Mouse (Mus musculus): ENCODE data around the gene Nhsl2.
A peak's percentile ranks its signal among the peaks of the same experiment; 100 is the strongest.

Gene Nhsl2

DNA sequence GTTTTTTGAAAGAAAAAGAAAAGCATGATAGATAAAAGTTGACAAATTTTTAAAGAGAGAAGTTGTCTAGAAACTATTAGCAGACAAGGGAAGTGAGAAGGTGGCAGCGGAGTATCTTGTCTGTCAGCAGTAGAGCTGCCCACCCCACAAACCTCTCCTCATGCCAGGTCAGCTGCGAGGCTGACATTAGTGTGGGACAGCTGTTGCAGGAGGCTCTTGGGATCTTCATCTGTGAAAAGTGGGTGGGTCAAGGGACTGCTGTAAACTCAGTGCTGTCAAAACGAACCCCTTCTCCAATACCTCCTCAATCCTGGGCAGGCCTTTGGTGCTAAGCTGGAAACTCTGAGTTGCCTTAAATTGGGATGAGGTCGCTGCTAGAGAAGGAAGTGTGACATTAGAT is 202.0 kb downstream of the Nhsl2 start:
- DNase-seq (ENCODE audit: low spot score): no peak

DNA sequence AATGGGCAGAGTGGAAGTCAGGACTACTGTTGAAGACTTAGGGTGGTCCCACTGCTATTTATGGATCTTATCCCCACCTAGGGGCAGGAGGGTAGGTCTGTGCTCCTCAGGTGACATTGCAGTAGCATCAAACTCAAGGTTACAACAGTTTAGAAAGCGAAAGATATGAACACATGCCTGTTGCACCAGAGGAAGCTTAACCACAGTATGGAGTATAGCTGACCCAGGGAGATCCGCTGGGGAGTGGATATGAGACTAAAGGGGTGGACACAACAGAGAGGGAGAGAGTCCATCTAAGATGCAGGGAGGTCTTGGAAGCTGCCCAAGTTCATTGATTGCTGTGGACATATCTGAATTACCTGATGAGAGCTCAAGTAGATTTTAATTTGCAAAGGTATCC is 204.2 kb downstream of the Nhsl2 start:
- no peak for DNase-seq (ENCODE audit: low spot score)

DNA sequence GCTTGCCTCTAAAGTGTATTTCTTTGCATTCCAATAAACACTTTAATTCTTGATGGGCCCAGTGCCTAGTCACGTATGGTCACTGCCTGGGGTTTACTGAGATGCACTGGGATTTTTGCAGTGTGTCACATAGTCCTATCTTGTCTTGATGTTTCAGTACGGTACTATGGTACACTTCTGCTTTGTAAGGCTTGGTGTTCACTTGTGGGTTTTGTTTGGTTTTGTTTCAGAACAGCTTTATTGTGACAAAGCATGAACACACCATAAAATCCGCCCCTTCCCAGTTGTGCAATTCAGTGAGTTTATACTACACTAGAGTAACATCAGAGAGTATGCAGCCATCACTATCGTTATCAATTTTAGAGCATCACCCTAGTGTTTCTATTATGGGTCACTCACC is 204.8 kb downstream of the Nhsl2 start:
- DNase-seq (ENCODE audit: low spot score): no peak

DNA sequence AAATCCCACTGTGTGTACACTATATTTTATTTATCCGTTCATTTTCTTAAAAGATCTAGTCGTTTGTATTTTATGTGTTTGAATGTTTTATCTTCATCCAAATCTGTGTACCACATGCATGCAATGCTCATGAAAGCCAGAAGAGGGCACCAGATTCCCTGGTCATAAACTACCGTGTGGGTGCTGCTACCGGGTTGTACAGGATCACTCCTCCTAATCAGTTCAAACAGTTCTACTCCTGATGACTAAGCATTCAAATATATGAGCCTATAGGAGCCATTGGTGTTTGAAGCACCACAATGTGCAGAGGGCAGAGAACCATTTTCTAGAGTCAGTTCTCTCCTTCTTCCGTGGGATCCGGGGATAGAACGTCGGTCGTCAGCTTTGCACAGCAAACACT is 210.3 kb downstream of the Nhsl2 start:
- no peak for DNase-seq (ENCODE audit: low spot score)

- DNase-seq (ENCODE audit: low spot score): no peak
Measured at GRCm38 (mm10) chrX:102060243-102060642, 211.1 kb downstream of the Nhsl2 start.

GRCm38 (mm10) chrX:102060891-102061290 is 211.7 kb downstream of the Nhsl2 start:
- peak; percentile 21 for DNase-seq (ENCODE audit: low spot score)

DNA sequence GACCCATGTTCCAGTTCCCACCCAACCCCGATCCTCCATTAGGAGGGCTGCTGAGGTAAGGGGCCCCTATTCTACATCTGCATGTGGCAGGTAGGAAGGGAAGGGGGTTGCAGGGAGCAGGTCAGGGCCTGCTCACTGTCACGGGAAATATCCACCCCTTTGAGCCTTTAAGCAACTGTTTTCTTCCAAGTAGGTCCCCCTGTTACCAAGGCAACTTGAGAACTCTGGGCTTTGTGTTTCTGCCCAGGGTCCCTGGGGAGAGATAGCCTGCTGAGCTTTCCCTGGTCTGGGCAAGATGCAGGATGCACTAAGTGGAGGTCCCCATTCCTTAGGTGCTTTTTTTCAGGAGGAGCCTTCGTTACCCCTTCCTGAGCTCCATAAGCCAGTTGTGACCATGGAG is 214.9 kb downstream of the Nhsl2 start:
- no peak for DNase-seq (ENCODE audit: low spot score)

DNA sequence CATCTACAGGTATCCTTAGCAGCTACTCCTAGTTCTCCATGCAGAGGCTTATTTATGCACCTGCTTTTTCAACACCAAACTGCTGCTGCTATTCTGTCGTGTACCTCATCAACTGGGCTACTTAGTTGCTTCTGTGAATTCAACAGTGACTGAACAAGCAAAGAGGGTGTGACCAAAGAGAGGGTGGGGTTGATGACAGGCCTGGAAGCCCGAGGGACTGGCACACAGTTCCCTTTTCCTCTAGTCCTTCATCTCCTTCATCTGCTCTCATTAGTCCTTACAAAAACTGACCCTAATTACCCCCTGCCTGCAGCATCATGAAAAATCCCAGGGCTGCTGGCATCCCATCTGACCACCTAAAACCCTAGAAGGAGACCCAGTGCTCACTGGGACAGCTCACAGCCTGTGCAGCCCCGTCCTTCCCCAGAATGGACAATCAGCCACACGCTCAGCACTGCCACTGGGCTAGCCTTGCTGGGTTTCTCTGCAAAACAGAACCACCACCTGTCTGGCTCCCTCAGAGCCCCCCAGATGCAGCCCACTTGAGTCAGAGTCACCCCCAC is 216.1 kb downstream of the Nhsl2 start:
- no peak for DNase-seq (ENCODE audit: low spot score)

DNA sequence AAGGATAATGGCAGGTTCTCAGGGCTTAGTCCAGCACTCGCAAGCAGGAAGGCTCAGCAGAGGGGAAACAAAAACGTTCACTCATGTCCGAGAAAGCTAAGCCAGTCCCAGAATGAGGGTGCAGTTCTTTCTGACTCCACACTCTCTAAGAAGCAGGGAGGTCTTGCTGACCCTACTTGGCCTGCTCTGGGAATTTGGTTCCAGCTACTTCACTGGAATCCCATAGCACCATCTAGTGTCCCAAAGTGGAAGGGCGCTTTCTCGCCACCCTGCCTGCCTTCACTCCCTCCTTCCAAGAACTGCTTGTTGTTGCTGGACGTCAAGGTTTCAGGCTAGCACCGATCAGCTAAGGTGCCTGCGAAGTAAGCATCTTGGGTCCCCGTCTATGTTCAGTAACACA is 216.9 kb downstream of the Nhsl2 start:
- peak; percentile 17 for DNase-seq (ENCODE audit: low spot score)

DNA sequence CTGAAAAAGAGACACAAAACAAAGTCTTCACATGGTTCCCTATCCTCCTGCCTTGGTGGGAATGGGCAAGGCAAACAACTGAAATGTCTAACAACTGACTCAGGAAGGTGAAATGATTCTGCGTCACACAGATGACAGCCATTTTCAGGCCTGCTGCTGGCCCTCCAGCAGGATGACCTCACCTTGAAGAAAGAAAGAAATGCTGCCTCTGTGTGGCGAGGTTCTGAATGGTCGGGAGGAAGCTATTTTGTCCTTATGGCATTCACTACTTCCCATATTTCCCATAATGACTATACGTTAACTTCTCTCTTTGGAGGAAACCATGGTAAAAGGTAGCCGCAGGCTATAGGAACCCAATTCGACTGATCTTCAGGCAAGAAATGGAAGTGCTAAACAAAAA is 217.9 kb downstream of the Nhsl2 start:
- DNase-seq (ENCODE audit: low spot score): no peak

DNA sequence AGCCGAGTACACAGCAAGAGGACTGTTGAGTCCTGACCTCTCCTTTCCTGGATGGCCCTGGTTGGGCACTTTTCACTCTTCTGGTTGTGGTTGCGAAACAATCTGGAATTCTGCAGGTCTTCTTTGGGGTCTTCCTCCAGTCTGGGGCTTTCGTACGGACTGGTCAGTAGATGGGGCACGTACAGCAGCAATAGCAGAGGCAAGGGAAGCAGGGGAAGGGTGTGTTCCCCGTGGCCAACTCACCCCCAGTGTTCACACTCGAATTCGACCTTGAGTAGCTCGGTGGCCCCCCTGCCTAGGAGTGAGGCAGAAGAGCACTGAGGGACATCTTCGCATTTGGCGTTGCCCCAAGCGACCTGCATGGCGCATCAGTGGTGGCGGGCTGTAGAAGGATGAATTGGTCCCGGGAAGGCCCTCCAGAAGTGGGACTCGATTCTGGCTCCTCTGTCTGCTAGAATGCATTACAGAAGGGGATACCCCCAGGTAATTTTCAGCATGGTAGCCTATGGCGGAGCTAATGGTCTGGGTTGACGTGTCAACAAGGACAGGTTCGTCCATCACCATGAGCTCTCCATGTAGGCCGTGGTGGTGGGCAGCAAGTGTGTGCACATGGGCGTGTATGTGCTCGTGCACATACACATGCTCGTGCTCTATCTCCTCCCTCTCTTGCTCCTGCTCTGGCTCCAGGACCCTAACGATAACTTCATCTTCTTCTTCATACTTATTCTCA is 219.8 kb downstream of the Nhsl2 start:
- DNase-seq (ENCODE audit: low spot score): no peak

DNA sequence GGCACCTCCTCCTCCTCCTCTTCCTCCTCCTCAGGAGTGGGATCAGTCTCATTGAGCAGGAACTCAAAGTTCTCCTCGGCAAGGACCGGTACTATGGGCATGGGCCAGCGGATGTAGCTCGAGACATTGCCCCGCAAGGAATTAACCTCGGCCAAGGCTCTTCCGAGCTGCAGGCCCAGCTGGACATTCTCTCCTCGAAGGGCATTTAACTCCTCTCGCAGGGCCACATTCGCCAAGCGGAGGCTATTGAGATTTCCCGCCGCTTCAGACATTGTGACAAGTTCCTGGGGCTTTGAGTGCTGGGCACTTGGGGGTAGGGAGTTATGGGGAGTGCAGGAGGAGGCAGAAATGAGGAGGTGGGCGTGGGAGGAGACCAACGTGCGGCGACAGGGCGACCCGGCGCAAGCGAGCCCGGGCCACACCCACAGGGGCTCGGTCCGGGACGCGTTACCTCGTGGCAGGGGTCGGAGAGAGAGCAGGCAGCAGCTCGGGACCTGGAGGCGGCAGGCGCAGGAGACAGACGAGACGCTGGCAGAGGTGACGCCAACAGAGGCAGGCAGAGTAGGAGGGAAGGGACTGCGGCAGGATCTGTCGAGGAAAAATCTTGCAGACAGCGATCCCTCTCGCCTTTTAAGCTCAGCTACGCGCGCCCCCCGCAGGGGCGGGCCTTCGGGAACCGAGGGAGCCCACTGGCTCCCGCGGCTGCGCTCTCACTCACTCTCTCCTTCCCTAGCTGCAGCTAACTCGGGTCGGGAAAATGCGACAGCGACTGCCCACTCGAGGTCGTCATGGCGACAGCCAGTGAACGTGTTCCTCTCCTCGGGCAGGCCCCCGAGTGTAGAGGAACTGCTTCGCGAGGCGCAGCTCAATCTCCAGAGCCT is 221.6 kb downstream of the Nhsl2 start, which contains the start of gene Rtl5:
Gene Rtl5, minus strand, starts transcription at position 714 of the 881 bp plus-strand sequence.
- DNase-seq (ENCODE audit: low spot score): peak; percentile 73

DNA sequence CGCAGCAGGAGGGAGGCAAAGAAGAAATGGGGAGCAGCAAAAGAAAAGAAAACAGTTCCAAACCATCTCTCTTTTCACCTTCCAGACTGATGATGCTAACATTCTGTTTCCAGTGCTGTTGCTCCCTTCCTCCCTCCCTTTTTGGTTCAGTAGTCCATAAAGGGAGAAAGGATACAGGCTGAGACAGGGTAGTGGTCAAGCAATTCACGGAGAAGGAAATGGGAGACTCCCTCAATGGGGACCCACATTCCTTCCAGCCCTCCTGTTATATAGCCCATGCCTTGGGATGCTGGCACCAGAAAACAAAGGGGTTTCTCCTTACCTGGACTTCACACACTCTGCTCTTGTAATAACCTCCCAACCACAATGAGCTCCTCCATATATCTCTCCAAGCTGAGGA is 222.3 kb downstream of the Nhsl2 start:
- DNase-seq (ENCODE audit: low spot score): no peak

GRCm38 (mm10) chrX:102073605-102074325 is 224.6 kb downstream of the Nhsl2 start:
- no peak for DNase-seq (ENCODE audit: low spot score)

DNA sequence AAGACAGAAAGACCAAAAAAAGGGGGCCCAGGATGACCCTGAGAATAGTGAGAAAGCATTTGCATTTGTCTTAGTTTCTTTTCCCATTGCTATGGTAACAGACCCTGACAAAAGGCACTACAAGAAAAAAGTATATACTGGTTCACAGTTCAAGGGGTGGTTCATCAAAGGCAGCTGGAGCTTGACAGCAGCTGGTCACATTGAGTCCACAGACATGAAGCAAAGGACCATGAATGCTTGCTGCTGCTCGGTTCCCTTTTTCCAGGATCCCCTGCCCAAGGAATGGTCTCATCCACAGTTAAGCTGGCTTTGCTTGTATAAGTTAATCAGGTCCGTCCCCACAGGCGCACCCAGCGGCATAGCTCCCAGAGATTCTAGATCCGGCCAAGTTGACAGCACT is 225.2 kb downstream of the Nhsl2 start:
- no peak for DNase-seq (ENCODE audit: low spot score)

GRCm38 (mm10) chrX:102075158-102075557 is 226.0 kb downstream of the Nhsl2 start:
- no peak for DNase-seq (ENCODE audit: low spot score)

GRCm38 (mm10) chrX:102076886-102077765 is 227.9 kb downstream of the Nhsl2 start:
- no peak for DNase-seq (ENCODE audit: low spot score)

DNA sequence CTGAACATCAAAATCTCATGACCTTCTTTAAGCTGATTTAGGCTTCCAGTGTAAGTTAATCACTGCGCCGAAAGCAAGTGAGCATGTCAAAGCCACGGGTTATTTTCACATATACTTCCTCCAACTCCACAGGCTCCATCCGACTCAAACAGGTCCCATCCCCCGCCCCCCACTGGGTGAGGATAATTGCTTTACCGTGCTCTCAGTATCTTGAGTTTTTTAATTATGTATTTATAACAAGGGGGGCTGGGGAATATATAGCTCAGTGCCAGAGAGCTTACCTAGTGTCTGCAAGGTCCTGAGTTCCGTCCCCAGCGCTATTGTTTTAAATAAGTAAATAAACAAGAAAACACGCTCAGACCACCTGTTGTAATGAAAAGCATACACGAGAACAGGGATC is 231.9 kb downstream of the Nhsl2 start:
- no peak for DNase-seq (ENCODE audit: low spot score)

DNA sequence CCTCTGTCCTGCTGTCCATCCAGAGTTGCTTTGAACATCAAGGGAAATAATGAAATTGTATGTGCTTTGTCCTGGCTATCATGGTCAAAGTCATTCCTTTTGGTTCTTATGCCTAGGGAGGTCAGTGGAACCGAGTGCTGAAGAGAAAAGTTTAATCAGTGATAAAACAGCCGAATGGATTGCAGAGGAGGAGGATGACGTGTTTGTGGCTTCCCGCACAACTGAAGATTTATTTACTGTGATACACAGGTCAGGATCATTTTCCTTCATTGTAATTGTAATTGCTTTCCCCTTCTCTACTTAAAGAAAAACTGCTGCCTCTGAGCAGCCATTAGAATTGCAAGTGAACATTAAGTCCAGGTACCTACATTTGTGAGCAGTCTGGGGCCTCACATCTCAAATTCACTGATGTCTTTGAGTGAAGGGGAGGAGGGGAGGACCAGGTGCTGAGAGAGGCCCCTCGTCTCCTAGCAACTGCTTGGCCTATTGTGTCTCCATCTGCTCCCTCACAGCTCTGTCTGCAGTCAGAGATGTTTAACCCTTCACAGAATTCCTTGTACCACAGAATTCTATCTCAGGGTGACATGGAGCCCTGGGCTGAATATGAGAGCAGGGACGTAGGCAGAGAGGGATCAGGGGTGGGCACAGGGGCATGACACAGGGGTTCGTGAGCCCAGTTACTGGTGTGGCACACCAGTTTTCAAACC is 232.5 kb downstream of the Nhsl2 start:
- DNase-seq (ENCODE audit: low spot score): no peak

- no peak for DNase-seq (ENCODE audit: low spot score)
Measured at GRCm38 (mm10) chrX:102082340-102082739, 233.2 kb downstream of the Nhsl2 start.
